Mouse (Mus musculus) neural tube, postnatal 0 days (tissue): ENCODE data around the gene Wwc1. TPM values are rescaled to one million over a fixed set of nuclear protein-coding genes. Genes with fewer than 3 reads are reported as not detected.

Source experiments
- polyA plus RNA-seq: library from polyadenylated mRNA; unstranded; fragments of >200 nt; fragmentation: Nextera tagmentation; extraction: Ambion mirVana; gene quantifications from 2 replicates; pipeline ENCODE4 v1.2.1, GENCODE M21; 2015

Wwc1 gene
- polyA plus RNA-seq, result 10.2 and 12.5 TPM in 2 replicates

DNA sequence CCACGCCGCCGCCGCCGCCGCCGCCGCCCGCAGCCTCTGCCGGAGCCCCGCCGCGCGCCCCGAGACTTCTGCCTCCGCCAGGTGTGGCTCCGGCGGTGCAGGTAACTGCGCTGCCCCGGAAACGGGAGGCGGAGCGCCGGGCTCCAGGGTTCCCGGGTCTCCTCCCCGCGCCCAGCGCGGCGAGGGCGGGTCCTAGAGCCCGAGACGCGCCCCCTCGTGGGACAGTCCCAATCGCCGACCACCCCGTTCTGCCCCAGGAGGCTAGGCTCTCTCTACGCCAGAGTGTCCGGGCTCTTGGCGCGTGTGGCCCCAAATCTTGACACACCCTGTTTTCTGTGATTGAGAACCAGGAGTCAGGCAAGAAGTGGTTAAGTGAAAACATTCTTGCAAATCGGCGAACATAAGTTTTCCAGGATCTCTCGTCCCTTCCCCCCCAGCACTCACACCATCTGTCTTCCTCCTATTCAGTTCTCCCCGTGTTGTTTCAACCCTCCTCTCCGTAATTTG, at the start of gene Wwc1:
Wwc1 (minus strand) TSS at position 117 of the 507 bp plus-strand sequence.

DNA sequence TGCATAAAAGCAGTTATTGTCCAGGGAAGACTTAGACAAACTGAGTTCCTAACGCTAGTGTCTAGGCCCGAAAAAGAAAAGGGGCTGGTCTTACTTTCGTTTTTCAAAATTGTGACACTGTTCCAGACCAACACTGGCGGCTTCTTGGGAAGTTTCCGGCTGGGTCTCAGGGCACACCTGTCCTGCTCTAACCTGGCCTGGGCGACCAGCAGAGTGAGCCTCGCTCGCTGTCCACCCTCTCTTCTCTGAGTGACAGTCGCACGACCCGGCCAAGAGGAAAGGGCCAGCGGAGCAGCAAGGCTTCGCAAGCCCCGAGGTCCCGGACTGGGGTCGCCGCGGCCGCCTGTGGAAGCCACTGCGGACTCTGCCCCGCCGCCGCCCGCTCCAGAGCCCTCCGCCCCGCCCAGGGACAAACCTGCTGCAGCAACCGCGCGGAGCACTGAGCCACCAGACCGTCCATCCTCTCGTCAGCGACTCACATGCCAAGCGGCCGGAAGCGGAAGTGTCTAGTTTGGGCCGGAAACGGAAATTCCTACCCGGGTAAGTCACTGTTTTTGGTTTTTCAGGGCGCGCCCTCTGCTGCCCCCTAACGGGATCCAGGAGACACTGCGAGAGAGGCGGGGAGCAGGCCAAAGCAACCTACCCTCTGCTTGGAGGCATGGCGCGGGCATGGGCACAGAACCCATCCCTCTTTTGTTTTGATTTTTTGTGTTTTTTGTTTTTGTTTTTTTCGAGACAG, 146.1 kb downstream of the Wwc1 start, which contains the start of gene Rars:
Rars (minus strand) TSS at position 485 of the 739 bp plus-strand sequence.

DNA sequence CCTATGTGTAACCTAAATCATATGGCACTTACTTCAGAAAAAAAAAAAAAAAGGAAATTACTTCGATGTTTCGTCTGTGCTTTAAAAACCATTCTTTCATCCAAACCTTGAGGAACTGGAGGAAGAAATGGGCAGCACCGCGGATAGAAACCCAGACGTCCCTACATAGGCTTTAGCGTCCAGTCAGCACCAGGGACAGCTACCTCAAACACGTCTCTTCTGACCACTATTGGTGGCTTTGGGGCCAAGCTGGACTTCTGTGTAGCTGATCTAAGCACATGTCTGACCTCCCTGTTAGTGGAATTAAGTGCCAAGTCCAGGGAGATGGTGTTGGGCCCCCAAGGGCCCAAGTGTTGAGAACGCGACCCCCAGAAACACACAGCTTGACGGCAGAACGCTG, 181.5 kb downstream of the Wwc1 start, which contains the start of gene Fbll1:
Fbll1 (minus strand) TSS at position 11 of the 400 bp plus-strand sequence.

Other genes with a start within 250 kb of the Wwc1 start
- 17.7 and 19.3 TPM in 2 replicates for gene Pank3, start 211.0 kb downstream of the Wwc1 start, polyA plus RNA-seq
- 42.0 and 46.5 TPM in 2 replicates for gene Fbll1, start 181.6 kb downstream of the Wwc1 start, polyA plus RNA-seq
- 51.2 and 51.3 TPM in 2 replicates for gene Rars, start 146.0 kb downstream of the Wwc1 start, polyA plus RNA-seq